ENCODE assay signal across 8 mouse cellular contexts in genomic region chr16:49858161-49858906, GRCm38 (mm10). TPM values are rescaled to one million over a fixed set of nuclear protein-coding genes. Genes with fewer than 3 reads are reported as not detected.
DNase-seq lines count a peak whose midpoint lies in the region; ATAC-seq lines count a peak whose summit lies in the region.

No protein-coding gene starts in this region.

- H3K9ac ChIP-seq in embryonic facial prominence, embryonic 13.5 days: 0 out of 2 replicates have a peak overlapping the region, but pooled peaks have one; percentile 22
- H3K9ac ChIP-seq in neural tube, embryonic 12.5 days: no peak overlapping the region
- H3K9ac ChIP-seq in limb, embryonic 15.5 days: no peak overlapping the region
- no peak overlapping the region for H3K9ac ChIP-seq in stomach, embryonic 15.5 days

- WGBS in embryonic facial prominence, embryonic 13.5 days: 73% methylated on average over 9 of the region's 9 CpGs
- WGBS in embryonic facial prominence, embryonic 10.5 days: 85% methylated on average over 9 of the region's 9 CpGs
- 82% methylated on average over 9 of the region's 9 CpGs for WGBS in neural tube, embryonic 12.5 days
- WGBS in limb, embryonic 15.5 days: 56% methylated on average over 9 of the region's 9 CpGs
- 61% methylated on average over 9 of the region's 9 CpGs for WGBS in stomach, embryonic 15.5 days

- no peaks in the 10 kb centered on the region for H3K9me3 ChIP-seq in embryonic facial prominence, embryonic 13.5 days
- no peaks in the 10 kb centered on the region for H3K9me3 ChIP-seq in embryonic facial prominence, embryonic 10.5 days
- H3K9me3 ChIP-seq in neural tube, embryonic 12.5 days: no peaks in the 10 kb centered on the region
- H3K9me3 ChIP-seq in limb, embryonic 15.5 days: no peaks in the 10 kb centered on the region
- no peaks in the 10 kb centered on the region for H3K9me3 ChIP-seq in stomach, embryonic 15.5 days

- no peaks in the 10 kb centered on the region for H3K27me3 ChIP-seq in embryonic facial prominence, embryonic 13.5 days
- no peaks in the 10 kb centered on the region for H3K27me3 ChIP-seq in embryonic facial prominence, embryonic 10.5 days (replicated peaks; ENCODE audit: low read depth, poor library complexity, severe bottlenecking)
- H3K27me3 ChIP-seq in neural tube, embryonic 12.5 days (replicated peaks): no peaks in the 10 kb centered on the region
- H3K27me3 ChIP-seq in limb, embryonic 15.5 days: no peaks in the 10 kb centered on the region
- no peaks in the 10 kb centered on the region for H3K27me3 ChIP-seq in stomach, embryonic 15.5 days (replicated peaks)

- intact Hi-C loops in gastrocnemius, postnatal 36 days (cut with DNase I): loop anchor here (10.0 kb wide), 1 partner anchor 154 kb away; no protein-coding TSS in a partner anchor

- DNase-seq in embryonic facial prominence, embryonic 10.5 days (ENCODE audit: low spot score): no peak
- no peak for DNase-seq in neural tube, embryonic 10.5 days (ENCODE audit: extremely low spot score, low spot score)
- DNase-seq in gastrocnemius, postnatal 36 days: no peak
- no peak for DNase-seq in embryo, embryonic 11 days

- H3K4me3 ChIP-seq in embryonic facial prominence, embryonic 13.5 days: 0 out of 2 replicates have a peak overlapping the region, but pooled peaks have one; percentile 9
- no peak overlapping the region for H3K4me3 ChIP-seq in embryonic facial prominence, embryonic 10.5 days
- H3K4me3 ChIP-seq in neural tube, embryonic 12.5 days: no peak overlapping the region
- H3K4me3 ChIP-seq in limb, embryonic 15.5 days: no peak overlapping the region
- H3K4me3 ChIP-seq in stomach, embryonic 15.5 days (replicated peaks): no peak overlapping the region

- H3K4me1 ChIP-seq in embryonic facial prominence, embryonic 13.5 days: peaks cover 24% of the 10 kb centered on the region
- H3K4me1 ChIP-seq in embryonic facial prominence, embryonic 10.5 days: peaks cover 36% of the 10 kb centered on the region
- H3K4me1 ChIP-seq in neural tube, embryonic 12.5 days: peaks cover 5% of the 10 kb centered on the region
- peaks cover 5% of the 10 kb centered on the region for H3K4me1 ChIP-seq in limb, embryonic 15.5 days
- 0 out of 2 replicates have a peak, but pooled peaks cover 4% of the 10 kb centered on the region for H3K4me1 ChIP-seq in stomach, embryonic 15.5 days

- H3K36me3 ChIP-seq in embryonic facial prominence, embryonic 13.5 days: no peaks in the 10 kb centered on the region
- H3K36me3 ChIP-seq in embryonic facial prominence, embryonic 10.5 days (replicated peaks): peaks cover 6% of the 10 kb centered on the region; the same call in 1 of the 2 replicates
- no peaks in the 10 kb centered on the region for H3K36me3 ChIP-seq in neural tube, embryonic 12.5 days
- no peaks in the 10 kb centered on the region; the same call in 1 of the 2 replicates for H3K36me3 ChIP-seq in limb, embryonic 15.5 days
- no peaks in the 10 kb centered on the region; the same call in 1 of the 2 replicates for H3K36me3 ChIP-seq in stomach, embryonic 15.5 days

- ATAC-seq in embryonic facial prominence, embryonic 13.5 days (ENCODE audit: insufficient number of reproducible peaks, insufficient read depth, low FRiP score, low TSS enrichment, low read depth): no peak
- ATAC-seq in neural tube, embryonic 12.5 days (ENCODE audit: low FRiP score, low read depth): no peak
- no peak for ATAC-seq in limb, embryonic 15.5 days (ENCODE audit: insufficient number of reproducible peaks, low FRiP score, low TSS enrichment, low read depth)
- no peak for ATAC-seq in stomach, embryonic 15.5 days (ENCODE audit: insufficient read depth, low FRiP score, low read depth)

- peak overlapping the region; percentile 76 for H3K4me2 ChIP-seq in embryonic facial prominence, embryonic 13.5 days
- H3K4me2 ChIP-seq in neural tube, embryonic 12.5 days (replicated peaks): peak overlapping the region; percentile 50; the same call in 1 of the 2 replicates
- peak overlapping the region; percentile 17; the same call in 1 of the 2 replicates for H3K4me2 ChIP-seq in limb, embryonic 15.5 days
- H3K4me2 ChIP-seq in stomach, embryonic 15.5 days: peak overlapping the region; percentile 20

- no peak overlapping the region for H3K27ac ChIP-seq in embryonic facial prominence, embryonic 13.5 days
- H3K27ac ChIP-seq in embryonic facial prominence, embryonic 10.5 days (replicated peaks): no peak overlapping the region
- no peak overlapping the region for H3K27ac ChIP-seq in neural tube, embryonic 12.5 days
- H3K27ac ChIP-seq in limb, embryonic 15.5 days: peak overlapping the region; percentile 57; the same call in 1 of the 2 replicates
- H3K27ac ChIP-seq in stomach, embryonic 15.5 days: peak overlapping the region; percentile 48

RNA-seq across cellular contexts. Expression of gene Cd47, which starts 58.0 kb away (rescaled TPM):
- 70.1 and 83.0 TPM in 2 replicates for polyA plus RNA-seq in embryonic facial prominence, embryonic 13.5 days (2015; fragmentation: Nextera tagmentation; extraction: Ambion mirVana)
- 27.6 and 32.2 TPM in 2 replicates for polyA plus RNA-seq in embryonic facial prominence, embryonic 10.5 days (2016; fragmentation: Nextera tagmentation; extraction: Ambion mirVana)
- polyA plus RNA-seq in neural tube, embryonic 12.5 days (2016; fragmentation: Nextera tagmentation; extraction: Ambion mirVana): 80.5 and 82.6 TPM in 2 replicates
- polyA plus RNA-seq in limb, embryonic 15.5 days (2015; fragmentation: Nextera tagmentation; extraction: Ambion mirVana): 103 and 106 TPM in 2 replicates
- polyA plus RNA-seq in stomach, embryonic 15.5 days (2015; fragmentation: Nextera tagmentation; extraction: Ambion mirVana): 90.4 and 103 TPM in 2 replicates
- 10 to 100 TPM; 25.5 to 26.8 TPM for total RNA-seq in gastrocnemius, postnatal 36 days (2021)

Comparison
In these comparisons a context has a peak if more than half of its experiments do, and no peak if none do; other contexts are left out.
1. H3K27ac ChIP-seq: peak in limb, embryonic 15.5 days (single experiment) and stomach, embryonic 15.5 days (single experiment); none in embryonic facial prominence, embryonic 13.5 days (single experiment), embryonic facial prominence, embryonic 10.5 days (single experiment) and neural tube, embryonic 12.5 days (single experiment).
2. H3K4me2 ChIP-seq: peak in every context shown above with its lines; median percentile 76 in embryonic facial prominence, embryonic 13.5 days; 50 in neural tube, embryonic 12.5 days; 20 in stomach, embryonic 15.5 days; 17 in limb, embryonic 15.5 days.